Mouse (Mus musculus): ENCODE measurements around the gene Olfr553. TPM values are rescaled to one million over a fixed set of nuclear protein-coding genes. Genes with fewer than 3 reads are reported as not detected.

The Olfr553 gene
- not detected for polyA plus RNA-seq (2017; shearing (Covaris generic))

DNA sequence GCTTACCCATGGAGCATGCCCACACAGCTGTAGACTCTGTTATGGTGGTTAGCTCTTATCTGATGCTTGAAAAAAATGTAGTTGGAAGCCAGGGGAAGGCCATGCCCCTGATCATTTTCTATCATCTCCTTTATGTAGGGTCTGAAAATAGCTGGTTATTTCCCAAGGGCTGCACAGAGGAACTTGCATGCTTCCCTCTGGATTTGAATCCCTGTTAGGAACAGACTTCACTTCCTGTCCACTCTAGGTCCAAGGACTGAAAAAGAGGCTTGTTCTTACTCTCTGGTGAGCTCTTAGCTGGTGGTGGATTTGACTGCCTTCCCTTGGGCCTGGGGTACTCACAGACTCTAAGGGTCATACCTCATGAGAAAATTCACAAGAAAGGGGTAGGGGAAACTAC lies at the start of gene Olfr553:
Gene Olfr553, minus strand, starts transcription at position 101 of the 400 bp plus-strand sequence.

DNA sequence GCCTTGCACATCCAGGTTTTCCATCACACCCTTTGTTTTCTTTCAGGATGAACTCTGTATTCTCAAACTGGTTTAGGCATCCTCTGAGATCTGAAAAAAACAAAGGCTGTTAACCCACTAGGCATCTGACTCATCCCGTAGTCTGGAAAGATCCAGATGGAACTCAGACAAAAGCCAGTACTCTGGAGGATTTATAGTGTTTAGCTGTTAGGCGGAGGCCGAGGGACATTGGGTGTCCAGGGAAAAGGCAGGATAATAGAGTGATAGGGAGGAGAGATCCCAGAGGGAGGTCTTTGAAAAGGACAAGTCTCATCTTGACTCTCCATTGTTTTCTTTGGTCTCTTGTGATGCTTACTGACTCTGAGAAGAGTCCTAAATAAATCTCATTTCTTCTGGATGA lies 46.6 kb upstream of the Olfr553 start, which contains the start of gene Olfr556:
Gene Olfr556, plus strand, starts transcription at position 301 of the 400 bp plus-strand sequence.

DNA sequence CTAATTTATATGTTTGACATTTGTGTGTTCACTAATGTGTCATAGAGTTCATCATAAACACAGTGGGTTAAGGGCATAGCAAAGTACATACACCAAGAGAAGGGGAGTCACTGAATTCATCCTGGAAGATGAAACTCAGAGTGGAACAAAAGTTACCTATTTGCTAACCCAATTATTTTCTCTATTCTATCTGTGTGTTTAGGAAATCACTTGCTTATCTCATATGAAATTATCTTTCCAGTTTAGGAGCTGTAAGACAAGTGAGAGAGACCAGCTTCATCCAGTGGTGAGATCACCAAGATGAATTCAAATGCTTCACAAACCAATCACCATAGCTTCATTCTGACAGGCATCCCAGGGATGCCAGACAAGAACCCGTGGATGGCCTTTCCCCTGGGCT lies 40.5 kb upstream of the Olfr553 start, which contains the start of gene Olfr555:
Gene Olfr555, plus strand, starts transcription at position 301 of the 400 bp plus-strand sequence.

DNA sequence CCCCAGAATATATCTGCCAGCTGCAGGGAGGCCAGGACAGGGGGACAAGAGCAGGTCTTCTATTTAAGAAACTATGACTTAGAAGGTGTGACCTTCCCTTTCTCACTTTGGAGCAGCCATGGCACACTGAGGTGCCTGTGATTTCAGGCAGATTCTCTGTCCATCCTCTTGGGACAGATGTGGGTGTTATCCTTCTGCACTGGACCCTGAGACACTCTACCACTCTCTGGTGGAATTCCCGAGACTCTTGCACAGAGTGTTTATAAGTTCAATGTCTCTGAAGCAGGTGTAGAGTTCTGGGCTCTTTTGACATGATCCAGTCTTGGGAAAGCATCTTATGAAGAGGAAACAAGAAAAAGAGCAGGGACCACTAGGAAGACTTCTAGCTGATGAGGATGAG lies 20.1 kb upstream of the Olfr553 start, which contains the start of gene Olfr554:
Gene Olfr554, plus strand, starts transcription at position 301 of the 400 bp plus-strand sequence.

DNA sequence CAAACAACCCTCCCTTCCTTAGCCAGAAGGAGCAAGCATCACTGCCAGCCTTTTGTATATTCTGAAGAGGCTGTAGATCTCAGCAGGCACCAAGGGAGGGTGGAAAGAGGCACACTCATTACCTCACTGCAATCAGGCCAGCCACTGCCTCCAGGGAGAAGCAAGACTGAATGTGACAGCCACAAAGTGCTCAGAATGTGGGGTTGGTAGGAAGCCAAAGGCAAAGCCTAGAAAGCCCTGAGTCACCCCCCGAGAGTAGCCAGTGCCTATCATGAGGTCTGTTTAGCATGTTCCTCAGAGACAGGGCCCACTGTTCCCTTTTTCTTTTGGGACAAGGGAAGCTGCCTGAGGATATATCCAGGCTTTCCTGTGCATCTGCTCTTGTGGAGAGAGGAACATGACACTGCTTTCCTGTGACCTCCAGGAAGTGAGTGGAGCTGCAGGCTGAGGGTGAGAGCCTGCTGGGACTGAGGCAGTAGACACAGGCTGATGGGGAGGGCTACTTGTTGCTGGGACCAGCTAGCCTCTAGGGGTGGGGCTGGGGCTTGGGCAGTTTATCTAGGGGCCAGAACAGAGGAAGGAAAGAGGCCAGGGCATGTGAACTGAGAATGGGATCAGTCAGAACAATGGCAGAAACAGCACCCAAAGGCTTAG lies 20.5 kb downstream of the Olfr553 start, which contains the start of gene Olfr552:
Gene Olfr552, plus strand, starts transcription at position 393 of the 654 bp plus-strand sequence.

DNA sequence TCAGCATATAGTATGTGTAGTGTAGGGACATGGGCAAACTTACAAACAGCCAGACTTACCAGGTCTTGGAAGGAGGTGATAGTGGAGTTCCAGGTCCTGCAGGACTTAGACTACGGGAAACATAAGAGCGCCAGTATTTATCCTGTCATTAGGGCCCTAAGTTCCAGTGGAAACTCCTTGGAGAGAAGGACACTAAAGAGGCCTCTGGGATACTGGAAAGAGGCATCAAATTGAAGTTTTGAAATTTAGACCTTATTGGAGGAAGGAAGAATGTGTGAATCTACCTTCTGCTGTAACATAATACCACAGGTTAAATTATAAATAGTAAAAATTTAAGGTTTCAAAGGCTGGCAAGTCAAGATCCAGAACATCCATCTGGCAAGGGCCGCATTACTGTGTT lies 26.2 kb downstream of the Olfr553 start, which contains the start of gene Olfr551:
Gene Olfr551, minus strand, starts transcription at position 101 of the 400 bp plus-strand sequence.

DNA sequence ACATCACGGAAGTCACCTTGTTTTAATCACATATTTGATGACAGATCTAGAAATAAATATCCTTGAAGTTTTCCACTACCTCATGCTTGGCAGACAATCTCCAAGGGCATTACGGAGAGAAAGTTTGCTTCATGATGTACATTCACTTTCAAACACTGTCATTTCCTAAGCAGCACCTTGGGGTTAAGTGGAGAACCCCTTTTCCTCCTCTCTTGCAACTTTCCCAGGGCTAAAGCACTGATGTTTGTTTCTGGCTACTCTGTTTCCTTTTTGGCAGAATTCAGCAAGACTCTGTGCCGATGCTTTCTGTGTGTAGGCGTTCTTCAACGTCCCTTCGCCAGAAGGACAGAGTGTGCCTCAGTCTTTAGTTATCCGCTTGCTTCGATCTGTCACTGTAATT lies 46.9 kb downstream of the Olfr553 start, which contains the start of gene Olfr550:
Gene Olfr550, plus strand, starts transcription at position 301 of the 400 bp plus-strand sequence.

DNA sequence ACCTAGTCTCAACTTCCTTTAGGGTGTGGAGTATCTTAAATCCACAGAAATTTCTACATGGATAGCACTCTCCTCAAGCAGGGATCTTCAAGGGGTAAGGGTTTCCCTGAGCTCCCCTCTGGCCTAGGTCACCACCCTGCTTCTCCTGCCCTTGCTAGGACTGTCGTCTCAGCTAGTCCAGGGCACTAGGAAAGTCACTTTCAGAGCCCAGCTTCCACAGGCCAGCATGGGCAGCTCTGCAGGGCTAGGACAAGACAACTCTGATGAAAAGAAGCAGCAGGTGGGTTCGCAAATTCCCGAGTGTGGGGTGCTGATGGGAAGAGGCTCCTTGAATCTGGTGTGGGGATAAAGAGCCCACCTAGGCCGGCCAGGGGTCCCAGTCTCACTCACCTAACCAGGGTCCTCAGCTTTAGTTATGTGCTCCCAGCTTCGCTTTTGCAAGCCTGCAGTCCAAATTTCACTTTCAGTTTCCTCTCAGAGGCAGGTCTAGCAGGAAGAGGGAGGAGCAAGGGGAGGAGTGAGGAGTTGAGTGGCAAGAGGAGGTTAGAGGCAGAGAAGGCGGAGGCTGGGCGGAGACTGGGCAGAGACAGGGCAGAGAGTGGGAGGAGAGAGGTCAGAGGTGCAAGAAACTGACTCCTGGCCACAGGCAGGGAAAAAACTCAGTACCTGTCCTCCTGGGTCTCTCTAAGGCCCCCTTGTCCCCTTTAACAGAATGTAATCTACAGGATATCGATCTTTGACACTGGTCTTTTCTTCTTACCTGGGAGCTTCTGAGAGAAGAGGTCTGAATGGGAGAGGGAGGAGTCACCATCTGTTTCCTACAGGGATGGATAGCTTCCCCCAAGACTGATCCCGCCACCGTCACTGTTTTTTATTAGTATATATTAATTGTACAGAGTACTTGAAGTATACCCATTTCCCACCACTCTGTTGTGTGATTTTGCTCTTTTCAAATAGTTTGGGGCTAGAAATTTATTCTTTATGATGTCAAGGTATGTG lies 52.7 kb downstream of the Olfr553 start, which contains the start of gene Trim21:
Gene Trim21, minus strand, starts transcription at position 488 of the 999 bp plus-strand sequence.

Other genes starting within 250 kb of the Olfr553 start
- 47.0 TPM for gene Rrm1, start 176.5 kb downstream of the Olfr553 start, polyA plus RNA-seq (2017; shearing (Covaris generic))
- gene Olfr543, start 136.5 kb downstream of the Olfr553 start, polyA plus RNA-seq (2017; shearing (Covaris generic)): 0.44 TPM
- gene Olfr544, start 129.9 kb downstream of the Olfr553 start, polyA plus RNA-seq (2017; shearing (Covaris generic)): not detected
- gene Olfr545, start 118.6 kb downstream of the Olfr553 start, polyA plus RNA-seq (2017; shearing (Covaris generic)): not detected
- not detected for gene Olfr547, start 83.5 kb downstream of the Olfr553 start, polyA plus RNA-seq (2017; shearing (Covaris generic))
- not detected for gene Olfr548-ps1, start 77.3 kb downstream of the Olfr553 start, polyA plus RNA-seq (2017; shearing (Covaris generic))
- not detected for gene Olfr549, start 68.3 kb downstream of the Olfr553 start, polyA plus RNA-seq (2017; shearing (Covaris generic))
- gene Trim21, start 52.7 kb downstream of the Olfr553 start, polyA plus RNA-seq (2017; shearing (Covaris generic)): 19.6 TPM
- 0.22 TPM for gene Olfr550, start 46.8 kb downstream of the Olfr553 start, polyA plus RNA-seq (2017; shearing (Covaris generic))
- 0.09 TPM for gene Olfr551, start 26.3 kb downstream of the Olfr553 start, polyA plus RNA-seq (2017; shearing (Covaris generic))
- gene Olfr552, start 20.4 kb downstream of the Olfr553 start, polyA plus RNA-seq (2017; shearing (Covaris generic)): not detected
- 0.95 TPM for gene Olfr554, start 20.2 kb upstream of the Olfr553 start, polyA plus RNA-seq (2017; shearing (Covaris generic))
- not detected for gene Olfr555, start 40.6 kb upstream of the Olfr553 start, polyA plus RNA-seq (2017; shearing (Covaris generic))
- not detected for gene Olfr556, start 46.7 kb upstream of the Olfr553 start, polyA plus RNA-seq (2017; shearing (Covaris generic))
- 7.4 TPM for gene Trim68, start 69.1 kb upstream of the Olfr553 start, polyA plus RNA-seq (2017; shearing (Covaris generic))
- gene Olfr557, start 77.7 kb upstream of the Olfr553 start, polyA plus RNA-seq (2017; shearing (Covaris generic)): not detected
- not detected for gene Olfr558, start 84.0 kb upstream of the Olfr553 start, polyA plus RNA-seq (2017; shearing (Covaris generic))
- gene Olfr33, start 100.9 kb upstream of the Olfr553 start, polyA plus RNA-seq (2017; shearing (Covaris generic)): not detected
- gene Olfr559, start 109.3 kb upstream of the Olfr553 start, polyA plus RNA-seq (2017; shearing (Covaris generic)): not detected
- not detected for gene Olfr560, start 141.1 kb upstream of the Olfr553 start, polyA plus RNA-seq (2017; shearing (Covaris generic))
- gene Olfr78, start 141.3 kb upstream of the Olfr553 start, polyA plus RNA-seq (2017; shearing (Covaris generic)): not detected
- gene Olfr561, start 153.0 kb upstream of the Olfr553 start, polyA plus RNA-seq (2017; shearing (Covaris generic)): not detected
- gene Olfr564, start 185.3 kb upstream of the Olfr553 start, polyA plus RNA-seq (2017; shearing (Covaris generic)): not detected
- gene Olfr566, start 240.5 kb upstream of the Olfr553 start, polyA plus RNA-seq (2017; shearing (Covaris generic)): not detected

All from effector memory CD4-positive, alpha-beta T cell, adult 7 months (primary cell).